Mouse (Mus musculus) spleen, adult 12 weeks (tissue): ENCODE data around the gene Lmtk2.

ENCODE experiments used
- DNase-seq: peaks from one replicate; pipeline ENCODE4 v3.0.0; 2022; ENCODE audit warnings: low spot score

Gene Lmtk2

DNA sequence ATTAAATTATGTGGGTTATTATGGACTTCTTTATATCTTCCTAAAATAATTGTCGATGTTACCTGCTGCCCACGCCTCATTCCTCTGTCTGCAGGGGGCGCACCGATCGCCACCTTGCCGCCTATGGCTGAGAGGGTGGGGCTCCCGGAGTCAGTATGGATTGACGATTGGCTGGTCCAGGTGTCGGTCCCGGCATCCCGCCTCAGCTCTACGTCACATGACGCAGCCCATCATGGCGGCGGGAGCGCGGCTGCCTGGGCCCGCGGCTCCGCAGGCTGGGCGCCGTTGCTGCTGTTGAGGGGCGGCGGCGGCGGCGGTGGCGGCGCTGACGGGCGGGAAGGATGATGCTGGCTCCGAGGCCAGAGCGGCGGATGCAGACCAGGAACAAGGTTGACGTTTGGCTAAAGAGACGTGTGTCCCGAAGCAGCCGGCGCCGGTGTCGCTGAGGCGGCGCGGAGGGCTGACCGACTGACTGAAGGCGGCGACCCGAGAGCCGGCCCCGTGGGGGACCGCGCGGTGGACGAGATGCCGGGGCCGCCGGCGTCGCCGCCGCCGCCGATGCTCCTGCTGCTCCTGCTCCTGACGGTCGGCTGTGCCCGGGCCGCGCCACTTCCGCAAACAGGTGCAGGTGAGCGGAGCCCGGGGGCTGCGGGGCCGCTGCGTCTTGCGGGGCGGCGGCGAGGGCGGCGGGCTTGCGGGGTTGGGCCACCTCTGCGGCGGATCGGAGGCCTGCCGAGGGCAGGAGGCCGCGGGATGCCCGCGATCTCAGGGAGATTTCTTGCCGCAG is at the start of gene Lmtk2:
TSS of gene Lmtk2 (plus strand) at position 288 of the 787 bp plus-strand sequence.
- peak; percentile 94 for DNase-seq

- DNase-seq = no peak
Measured at GRCm38 (mm10) chr5:144051268-144051667, 49.0 kb upstream of the Lmtk2 start.

DNA sequence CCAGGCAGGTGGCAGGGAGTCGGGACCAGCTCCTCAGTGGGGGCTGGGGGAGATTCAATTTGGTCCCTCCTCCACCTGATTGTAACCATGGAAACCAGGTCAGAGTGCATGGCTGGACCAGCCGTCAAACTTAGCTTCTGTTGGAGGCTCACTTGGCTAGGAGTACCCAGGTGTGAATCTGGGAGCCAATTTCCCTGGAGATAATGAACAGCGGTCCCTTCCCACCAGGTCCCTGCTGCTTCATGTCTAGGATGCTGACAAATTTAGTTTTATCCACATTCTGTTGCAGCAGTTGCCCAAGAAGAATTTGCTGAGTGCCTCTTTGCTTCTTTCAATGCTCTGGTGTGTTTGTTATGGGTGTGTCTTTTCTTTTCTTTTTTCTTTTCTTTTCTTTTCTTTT is 46.8 kb upstream of the Lmtk2 start:
- no peak for DNase-seq

GRCm38 (mm10) chr5:144054340-144054739 is 45.9 kb upstream of the Lmtk2 start:
- DNase-seq = no peak

- DNase-seq = no peak
Measured at GRCm38 (mm10) chr5:144064093-144064492, 36.1 kb upstream of the Lmtk2 start.

DNA sequence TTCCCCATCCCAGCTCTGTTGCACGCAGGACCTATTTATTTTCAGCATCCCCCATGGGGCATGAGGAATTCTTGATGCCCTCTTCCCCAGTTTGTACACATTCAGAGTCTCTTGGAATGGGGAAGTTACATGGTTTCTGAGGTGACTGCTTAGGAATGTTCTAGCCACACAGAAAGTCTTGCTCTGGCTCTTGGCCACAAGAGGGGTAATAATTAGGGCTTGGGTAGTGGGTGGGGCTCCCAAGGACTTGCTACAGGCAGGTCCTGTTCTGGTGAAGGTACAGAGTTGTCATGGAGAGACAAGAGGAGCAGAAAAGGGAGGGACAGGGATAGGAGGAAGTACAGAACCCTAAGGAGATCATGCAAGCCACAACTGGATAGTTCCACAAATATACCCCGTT is 34.2 kb upstream of the Lmtk2 start:
- DNase-seq = no peak

DNA sequence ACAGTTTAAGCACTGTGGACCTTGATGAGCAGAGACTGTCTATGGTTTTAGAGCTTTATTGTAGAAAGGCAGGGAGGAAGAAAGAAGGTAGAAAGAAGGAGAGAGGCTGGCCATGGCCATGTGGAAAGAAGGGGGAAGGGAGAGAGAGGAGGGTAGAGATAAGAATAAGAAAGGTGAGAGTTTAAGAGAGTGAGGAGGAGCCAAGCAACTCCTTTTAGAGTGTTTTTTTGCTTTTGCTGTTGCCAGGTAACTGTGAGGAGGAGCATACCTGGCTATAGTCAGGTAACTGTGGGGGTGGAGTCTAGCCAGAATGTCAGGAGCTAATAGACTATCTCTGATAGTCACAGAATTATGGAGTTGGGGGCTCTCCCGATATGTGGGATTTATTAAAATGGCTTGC is 30.2 kb upstream of the Lmtk2 start:
- no peak for DNase-seq

DNA sequence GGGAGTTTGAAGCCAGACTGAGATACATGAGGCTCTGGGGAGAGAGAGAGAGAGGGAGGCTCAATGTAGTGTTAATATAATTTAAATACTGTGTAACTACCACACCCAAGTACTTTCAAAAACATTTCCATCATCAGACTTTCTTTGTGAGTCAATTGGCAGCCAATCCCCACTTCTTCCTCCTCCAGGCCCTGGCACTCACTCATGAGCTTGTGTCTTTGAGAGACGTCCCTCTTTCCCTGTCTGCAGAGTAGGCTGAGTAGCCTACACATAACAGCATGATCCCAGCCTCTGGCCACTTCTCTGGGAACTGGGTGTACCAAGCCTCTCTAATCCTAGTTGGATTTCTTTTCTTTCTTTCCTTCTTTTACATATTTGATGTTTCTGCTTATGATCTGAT is 29.0 kb upstream of the Lmtk2 start:
- no peak for DNase-seq

DNA sequence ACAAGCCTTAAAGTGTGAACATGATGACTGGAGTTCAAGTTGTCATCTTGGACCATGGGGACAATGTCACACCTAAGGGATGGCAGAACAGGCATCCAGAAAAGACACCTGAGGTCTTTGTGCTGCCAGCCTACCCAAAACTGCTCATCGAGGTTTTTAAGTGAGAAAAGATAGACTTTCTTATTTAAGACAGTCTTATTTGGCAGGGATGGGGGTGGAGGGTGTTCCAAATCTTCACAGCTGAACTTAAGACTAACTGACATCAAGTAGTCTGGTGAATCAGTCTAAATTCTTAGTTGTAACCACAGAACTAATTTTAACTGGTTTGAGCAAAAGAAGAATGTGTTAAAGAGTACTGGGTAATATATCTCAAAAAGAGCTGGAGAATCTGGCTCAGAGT is 22.7 kb upstream of the Lmtk2 start:
- DNase-seq = no peak

GRCm38 (mm10) chr5:144080886-144081285 is 19.4 kb upstream of the Lmtk2 start:
- no peak for DNase-seq

DNA sequence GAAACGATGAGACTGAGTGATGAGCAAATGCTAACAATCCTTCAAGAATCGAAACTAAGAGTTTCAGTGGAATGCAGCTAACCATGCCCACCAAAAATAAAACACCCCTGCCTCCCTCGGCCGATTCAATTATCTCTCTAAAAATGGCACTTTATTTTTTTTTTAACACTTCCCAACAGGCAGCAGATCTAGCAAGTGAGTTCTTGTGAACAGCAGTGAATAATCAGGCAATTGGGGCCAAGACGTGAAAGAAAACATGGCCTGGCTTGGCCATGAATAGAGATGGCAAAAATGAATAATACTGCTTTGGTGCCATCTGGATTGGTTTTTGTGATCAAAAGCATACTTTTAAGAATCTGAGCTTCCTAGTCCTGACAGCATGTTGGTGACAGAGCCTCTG is 18.2 kb upstream of the Lmtk2 start:
- DNase-seq = no peak

DNA sequence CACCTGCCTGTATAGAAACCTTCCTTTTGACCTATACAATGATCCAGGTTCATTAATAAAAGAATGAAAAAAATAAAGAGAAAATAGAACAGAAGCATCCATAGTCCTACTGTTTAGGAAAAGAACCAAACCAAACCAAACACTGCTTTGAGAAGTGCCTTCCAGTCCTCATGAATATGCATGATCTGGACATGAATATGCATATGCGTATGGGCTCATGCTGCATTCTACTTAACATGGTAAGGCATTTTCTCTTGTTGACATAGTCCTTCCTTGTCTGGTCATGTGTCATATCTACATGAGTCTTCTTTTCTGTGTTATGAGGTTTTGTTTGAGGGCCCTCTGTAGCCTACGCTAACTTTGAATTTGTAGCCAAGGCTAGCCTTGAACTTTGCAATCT is 16.7 kb upstream of the Lmtk2 start:
- DNase-seq = no peak

- DNase-seq = no peak
Measured at GRCm38 (mm10) chr5:144084271-144084670, 16.0 kb upstream of the Lmtk2 start.

- no peak for DNase-seq
Measured at GRCm38 (mm10) chr5:144085696-144086095, 14.5 kb upstream of the Lmtk2 start.

GRCm38 (mm10) chr5:144086494-144086893 is 13.7 kb upstream of the Lmtk2 start:
- DNase-seq = no peak

DNA sequence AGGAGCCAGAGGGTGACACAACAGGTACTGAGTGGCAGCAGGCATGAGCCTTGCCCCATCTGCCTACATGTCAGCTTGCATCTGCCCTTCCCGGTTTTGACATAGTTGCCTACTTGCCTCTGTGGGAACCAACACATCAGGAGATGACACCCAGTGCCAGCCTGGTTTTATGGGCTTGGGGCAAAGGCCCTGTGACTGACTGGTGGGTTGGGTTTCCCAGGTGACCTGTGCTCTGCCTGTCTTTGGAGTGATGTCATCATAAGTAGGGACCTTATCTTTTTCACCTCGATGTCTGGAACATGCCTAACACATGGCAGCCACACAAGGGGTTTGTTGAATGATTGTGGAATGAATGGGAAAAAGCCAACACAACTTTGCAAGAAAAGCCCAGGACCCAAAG is 11.9 kb upstream of the Lmtk2 start:
- no peak for DNase-seq

GRCm38 (mm10) chr5:144095461-144095970 is 4.7 kb upstream of the Lmtk2 start:
- DNase-seq = no peak

DNA sequence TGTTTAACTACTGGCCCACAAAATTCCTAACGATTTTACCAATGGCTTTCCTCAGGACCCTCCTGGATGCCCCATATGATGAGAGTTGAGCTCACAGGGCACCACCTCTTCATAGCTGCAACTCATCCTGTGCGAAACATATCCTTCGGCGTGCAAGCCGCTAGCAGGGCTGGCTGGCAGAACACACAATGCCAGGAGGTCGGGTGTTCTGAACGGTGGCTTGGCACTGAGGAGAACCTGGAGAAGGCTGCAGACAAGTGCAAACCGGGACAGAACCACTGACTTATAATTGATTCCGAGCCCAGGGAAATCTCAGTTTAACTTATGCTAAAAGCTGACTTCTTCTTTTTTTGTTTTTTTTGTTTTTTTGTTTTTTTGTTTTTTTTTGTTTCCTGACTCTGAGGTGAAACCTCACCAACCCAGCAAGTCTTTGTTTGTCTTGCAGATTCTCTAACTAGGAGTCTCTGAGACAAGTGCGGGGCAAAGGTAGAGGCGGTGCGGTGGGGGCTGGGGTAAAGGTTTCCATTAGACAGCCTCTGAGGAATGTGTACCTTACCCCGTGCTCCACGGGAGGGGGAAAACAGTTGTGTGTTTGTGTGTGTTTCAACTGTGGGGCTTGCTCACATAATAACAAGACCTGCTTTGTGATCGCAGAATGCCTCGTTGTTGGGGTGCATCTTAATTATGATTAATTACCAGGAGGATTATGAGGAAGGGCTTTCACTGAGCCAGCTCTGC is 2.2 kb upstream of the Lmtk2 start:
- DNase-seq = no peak

DNA sequence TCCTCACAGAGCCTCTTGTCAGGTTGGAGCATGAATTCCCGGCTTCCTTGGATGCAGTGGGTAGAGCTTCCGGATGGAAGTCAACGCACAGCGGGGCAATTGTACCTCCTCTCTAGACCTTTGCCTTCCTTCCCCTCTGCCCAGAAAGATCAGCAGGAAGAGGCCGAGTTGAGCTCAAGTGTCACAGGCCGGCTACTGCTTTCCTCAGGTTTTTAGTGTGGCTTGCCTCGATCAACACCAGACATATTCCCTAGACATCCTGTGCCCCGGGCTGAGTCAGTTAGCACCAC is 1.7 kb upstream of the Lmtk2 start:
- no peak for DNase-seq

GRCm38 (mm10) chr5:144100948-144101347 is 712 bp downstream of the Lmtk2 start:
- no peak for DNase-seq

GRCm38 (mm10) chr5:144105070-144105469 is 4.8 kb downstream of the Lmtk2 start:
- DNase-seq = no peak

DNA sequence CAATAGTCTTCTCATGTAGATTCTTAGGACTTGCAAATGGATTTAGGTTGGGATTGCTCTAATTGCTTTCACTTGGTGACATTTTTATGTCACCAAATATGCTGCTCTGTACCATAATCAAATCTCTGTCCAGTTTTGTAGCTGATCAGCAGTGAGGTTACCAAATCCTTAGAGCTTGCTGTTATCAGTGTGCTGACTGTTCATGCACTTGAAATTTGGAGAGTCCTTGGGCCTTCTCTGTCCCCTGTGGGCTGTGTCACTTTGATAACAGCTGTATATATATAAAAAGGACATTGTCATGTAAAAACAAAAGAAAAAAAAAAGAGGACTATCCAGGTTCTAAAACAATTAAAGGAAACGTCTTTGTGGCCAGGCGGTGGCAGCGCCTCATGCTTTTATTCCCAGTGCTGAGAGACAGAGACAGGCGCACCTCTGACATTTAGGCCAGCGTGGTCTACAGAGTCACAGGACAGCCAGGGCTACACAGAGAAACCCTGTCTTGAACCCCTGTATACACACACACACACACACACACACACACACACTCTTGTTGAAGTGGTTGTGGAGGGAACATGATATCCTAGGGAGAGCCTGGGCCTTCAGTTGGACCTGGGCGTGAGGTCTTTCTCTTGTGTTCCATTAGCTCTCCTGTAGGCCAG is 5.4 kb downstream of the Lmtk2 start:
- DNase-seq = no peak

- no peak for DNase-seq
Measured at GRCm38 (mm10) chr5:144106130-144106510, 5.9 kb downstream of the Lmtk2 start.
